Mouse (Mus musculus) urinary bladder, postnatal 36 days (tissue): ENCODE results near the gene Pde4d.

ENCODE experiments used
- DNase-seq, 2 experiments: peaks; one replicate each; pipeline ENCODE4 v3.0.0; 2022; ENCODE audit warnings: low spot score in 2 of 2, mixed read lengths in 1 of 2

Pde4d gene

GRCm38 (mm10) chr13:109506754-109507153 is 1057.0 kb downstream of the Pde4d start:
- no peak for DNase-seq

- no peak for DNase-seq
Observed at GRCm38 (mm10) chr13:109508472-109508871, 1058.7 kb downstream of the Pde4d start.

- no peak for DNase-seq
Observed at GRCm38 (mm10) chr13:109518194-109518593, 1068.4 kb downstream of the Pde4d start.

GRCm38 (mm10) chr13:109519485-109519884 is 1069.7 kb downstream of the Pde4d start:
- DNase-seq = no peak

GRCm38 (mm10) chr13:109519966-109520646 is 1070.4 kb downstream of the Pde4d start:
- no peak for DNase-seq

GRCm38 (mm10) chr13:109533838-109534523 is 1084.2 kb downstream of the Pde4d start:
- no peak for DNase-seq

- DNase-seq = no peak
Observed at GRCm38 (mm10) chr13:109534709-109535284, 1085.0 kb downstream of the Pde4d start.

GRCm38 (mm10) chr13:109536636-109537035 is 1086.9 kb downstream of the Pde4d start:
- DNase-seq = no peak

GRCm38 (mm10) chr13:109539371-109539770 is 1089.6 kb downstream of the Pde4d start:
- DNase-seq = no peak

- DNase-seq = no peak
Observed at GRCm38 (mm10) chr13:109544646-109545045, 1094.9 kb downstream of the Pde4d start.

- DNase-seq = no peak
Observed at GRCm38 (mm10) chr13:109546337-109546736, 1096.6 kb downstream of the Pde4d start.

GRCm38 (mm10) chr13:109547006-109547587 is 1097.3 kb downstream of the Pde4d start:
- no peak for DNase-seq

- peak; percentile 35 to 66 for DNase-seq
Observed at GRCm38 (mm10) chr13:109547700-109548099, 1098.0 kb downstream of the Pde4d start.

GRCm38 (mm10) chr13:109548263-109548662 is 1098.5 kb downstream of the Pde4d start:
- no peak for DNase-seq

- DNase-seq = no peak
Observed at GRCm38 (mm10) chr13:109548771-109549555, 1099.2 kb downstream of the Pde4d start.

GRCm38 (mm10) chr13:109551836-109552235 is 1102.1 kb downstream of the Pde4d start:
- DNase-seq = no peak

GRCm38 (mm10) chr13:109555513-109555912 is 1105.8 kb downstream of the Pde4d start:
- no peak for DNase-seq

- no peak for DNase-seq
Observed at GRCm38 (mm10) chr13:109556853-109557252, 1107.1 kb downstream of the Pde4d start.

- peak; percentile 7 to 14 for DNase-seq
Observed at GRCm38 (mm10) chr13:109558341-109559257, 1108.9 kb downstream of the Pde4d start.

- no peak for DNase-seq
Observed at GRCm38 (mm10) chr13:109560261-109560660, 1110.5 kb downstream of the Pde4d start.
